Mouse (Mus musculus) ES-E14 (cell line): ENCODE results near the gene Slamf9.

ENCODE experiments used
- CHD2 ChIP-seq: IDR thresholded peaks from 2 replicates; pipeline ENCODE4 v1.6.1; 2014; ENCODE audit warnings: mild to moderate bottlenecking, low read depth, low read length, inconsistent platforms
- HCFC1 ChIP-seq: IDR thresholded peaks from 2 replicates; pipeline ENCODE4 v1.6.1; 2012; ENCODE audit warnings: low read length, inconsistent platforms, borderline replicate concordance; ENCODE audit not compliant: insufficient read depth
- ZC3H11A ChIP-seq: IDR thresholded peaks from 2 replicates; pipeline ENCODE4 v1.6.1; 2012; ENCODE audit warnings: low read depth, mild to moderate bottlenecking, inconsistent platforms, low read length, borderline replicate concordance

DNA sequence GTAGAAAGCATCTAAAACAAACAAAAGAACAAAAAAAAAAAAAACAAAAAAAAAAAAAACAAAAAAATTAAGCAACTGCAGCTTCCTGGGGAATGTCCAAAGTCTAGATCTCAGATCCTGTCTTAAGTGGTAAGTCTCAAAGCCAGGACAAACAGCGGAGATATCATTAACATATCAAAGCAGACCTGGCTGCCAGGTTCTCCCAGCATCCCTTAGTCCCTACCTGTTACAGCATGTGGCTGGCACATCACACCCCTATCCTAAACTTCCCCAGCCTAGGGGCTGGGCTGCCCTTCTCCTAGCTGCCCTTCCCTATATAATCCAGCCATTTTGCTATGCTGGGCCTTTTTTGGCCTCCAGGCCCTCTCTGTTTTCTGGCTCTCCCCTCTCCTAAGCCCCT lies 48.7 kb upstream of the Slamf9 start:
- no peak for TF ChIP-seq ZC3H11A
- no peak for TF ChIP-seq CHD2
- TF ChIP-seq HCFC1 = no peak
